Mouse (Mus musculus): Measurements from ENCODE around the gene Ccdc40.

The Ccdc40 gene

DNA sequence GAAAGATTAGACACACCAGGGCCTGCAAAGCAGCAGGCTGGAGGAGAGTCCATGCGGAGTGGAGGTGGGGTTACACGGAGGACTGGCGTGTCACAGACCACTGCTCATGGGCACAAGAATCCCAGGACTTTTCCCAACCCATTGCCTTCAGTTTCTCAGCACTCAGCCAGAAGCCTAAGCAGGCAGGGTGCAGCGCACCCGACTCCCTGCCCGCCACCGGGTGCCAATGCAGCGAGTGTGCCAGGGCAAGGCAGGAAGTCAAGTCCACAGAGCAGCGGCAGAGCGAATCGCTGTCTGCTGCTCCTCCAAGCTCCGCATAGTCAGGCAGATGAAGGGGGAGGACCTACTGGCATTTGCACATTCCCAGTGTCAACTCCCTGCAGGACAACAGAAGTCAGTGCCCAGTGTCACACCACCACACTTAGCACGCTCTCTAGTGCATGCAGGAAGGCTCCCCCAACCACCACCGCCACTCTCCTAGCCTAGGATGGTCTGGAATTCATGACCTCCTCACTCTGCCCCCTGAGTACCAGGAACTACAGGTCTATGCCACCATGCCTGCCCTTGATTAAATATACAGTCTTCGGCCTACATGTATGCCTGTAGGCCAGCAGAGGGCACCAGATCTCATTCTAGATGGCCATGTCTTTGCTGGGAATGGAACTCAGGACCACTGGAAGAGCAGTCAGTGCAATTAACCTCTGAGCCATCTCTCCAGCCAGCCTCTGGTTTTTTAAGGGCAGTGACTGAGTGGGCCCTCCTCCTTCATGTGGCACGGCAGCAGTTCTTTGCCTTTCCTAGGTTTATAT is 76.7 kb downstream of the Ccdc40 start:
- in situ Hi-C loops (cut with MboI; ENCODE audit: low pct_unique_long_range_greater_than_20kb in 1 of 2, low sequenced_read_pairs in 2 of 2, unreplicated experiment in 1 of 2), result no loop called here

DNA sequence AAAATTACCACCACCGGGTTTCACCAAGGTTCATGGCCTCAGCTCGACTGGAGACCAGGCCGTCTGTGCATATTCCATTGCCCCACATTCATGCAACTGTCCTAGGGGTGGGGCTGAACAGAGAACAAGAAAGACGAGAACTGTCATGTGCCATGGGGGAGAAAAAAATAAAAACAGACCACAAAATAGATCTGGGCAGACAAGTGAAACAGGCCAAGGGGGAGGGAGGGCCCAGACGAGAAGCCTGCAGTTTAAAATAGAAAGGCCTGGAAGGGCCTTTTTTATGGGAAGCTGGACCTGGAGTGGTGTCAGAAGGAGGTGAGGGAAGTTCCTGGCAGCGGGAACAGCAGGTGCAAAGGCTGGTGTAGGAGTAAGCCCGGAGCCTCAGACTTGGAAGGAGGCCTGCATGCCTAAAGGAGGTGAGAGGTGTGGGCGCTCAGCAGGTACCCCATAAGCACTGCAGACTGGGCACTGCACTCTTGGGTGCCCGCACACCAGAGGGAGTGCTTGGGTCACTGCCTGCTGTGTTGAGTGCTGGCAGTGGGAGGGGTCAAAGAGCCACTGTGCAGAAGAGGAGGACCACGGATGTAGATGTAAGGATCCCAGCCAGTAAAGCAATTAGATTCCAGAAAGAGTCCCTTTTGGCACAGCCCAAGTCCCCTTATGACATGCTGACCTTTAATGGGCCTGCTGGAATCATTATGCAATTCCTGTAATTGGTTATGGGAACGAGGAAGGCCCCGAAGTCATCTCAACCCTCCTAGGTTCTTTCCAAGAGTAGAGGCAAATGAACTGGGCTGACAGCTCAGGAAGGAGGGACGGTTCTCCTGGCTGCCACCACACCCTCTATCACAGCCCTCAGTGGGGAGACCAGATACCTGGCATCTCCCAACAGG is 78.6 kb downstream of the Ccdc40 start:
- in situ Hi-C loops (cut with MboI; ENCODE audit: low pct_unique_long_range_greater_than_20kb in 1 of 2, low sequenced_read_pairs in 2 of 2, unreplicated experiment in 1 of 2), result no loop called here

DNA sequence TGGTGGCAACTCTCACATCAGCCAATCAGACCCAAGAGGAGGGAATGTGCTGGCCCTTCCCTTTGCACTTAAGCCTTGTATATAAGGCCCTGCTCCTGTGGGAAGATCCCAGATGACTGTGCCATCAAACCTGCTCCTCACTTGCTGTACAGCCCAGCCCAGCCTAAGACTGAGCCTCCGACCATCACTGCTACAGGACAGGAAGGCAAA is 79.2 kb downstream of the Ccdc40 start, which contains the start of gene Card14:
Card14 (plus strand) TSS at position 111 of the 210 bp plus-strand sequence.
- in situ Hi-C loops (cut with MboI; ENCODE audit: low pct_unique_long_range_greater_than_20kb in 1 of 2, low sequenced_read_pairs in 2 of 2, unreplicated experiment in 1 of 2), result no loop called here

DNA sequence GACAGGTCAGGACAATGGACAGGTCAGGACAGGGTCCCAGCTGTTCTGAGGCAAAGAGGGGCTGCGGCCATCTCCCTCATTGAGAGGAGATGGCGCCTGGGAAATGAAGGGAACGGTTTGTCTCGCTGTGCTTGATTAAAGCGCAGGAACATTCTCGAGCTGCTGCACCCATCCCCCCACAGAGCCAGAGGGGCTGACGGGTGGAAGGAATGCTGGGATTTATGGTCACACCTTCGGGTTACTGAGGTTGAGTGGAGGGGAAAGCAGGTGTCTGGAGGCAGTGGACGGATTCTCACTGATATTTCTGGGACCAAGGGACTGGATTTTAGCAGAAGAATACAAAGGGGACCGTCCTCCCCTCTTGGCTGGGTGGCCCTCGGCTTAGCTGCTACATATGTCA is 79.5 kb downstream of the Ccdc40 start:
- in situ Hi-C loops (cut with MboI; ENCODE audit: low pct_unique_long_range_greater_than_20kb in 1 of 2, low sequenced_read_pairs in 2 of 2, unreplicated experiment in 1 of 2), result no loop called here

DNA sequence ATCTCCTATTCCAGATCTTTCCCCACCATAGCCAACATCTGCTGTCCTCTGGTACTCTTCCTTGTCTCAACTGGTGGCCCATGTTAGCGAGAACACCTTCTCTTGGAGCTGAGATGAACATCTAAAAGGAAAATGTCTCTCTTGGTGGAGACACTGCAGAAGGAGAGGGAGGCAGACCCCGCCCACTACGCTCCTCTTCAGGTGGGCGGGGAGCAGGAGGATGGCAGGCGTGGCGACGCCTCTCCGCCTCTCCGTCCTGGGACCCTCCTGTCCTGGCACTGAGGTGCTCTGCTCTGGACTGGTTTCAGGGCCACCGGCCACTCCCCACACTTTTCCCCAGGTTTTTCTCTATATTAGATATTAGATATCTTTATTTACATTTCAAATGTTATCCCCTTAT is 82.2 kb downstream of the Ccdc40 start:
- in situ Hi-C loops (cut with MboI; ENCODE audit: low pct_unique_long_range_greater_than_20kb in 1 of 2, low sequenced_read_pairs in 2 of 2, unreplicated experiment in 1 of 2), result no loop called here

DNA sequence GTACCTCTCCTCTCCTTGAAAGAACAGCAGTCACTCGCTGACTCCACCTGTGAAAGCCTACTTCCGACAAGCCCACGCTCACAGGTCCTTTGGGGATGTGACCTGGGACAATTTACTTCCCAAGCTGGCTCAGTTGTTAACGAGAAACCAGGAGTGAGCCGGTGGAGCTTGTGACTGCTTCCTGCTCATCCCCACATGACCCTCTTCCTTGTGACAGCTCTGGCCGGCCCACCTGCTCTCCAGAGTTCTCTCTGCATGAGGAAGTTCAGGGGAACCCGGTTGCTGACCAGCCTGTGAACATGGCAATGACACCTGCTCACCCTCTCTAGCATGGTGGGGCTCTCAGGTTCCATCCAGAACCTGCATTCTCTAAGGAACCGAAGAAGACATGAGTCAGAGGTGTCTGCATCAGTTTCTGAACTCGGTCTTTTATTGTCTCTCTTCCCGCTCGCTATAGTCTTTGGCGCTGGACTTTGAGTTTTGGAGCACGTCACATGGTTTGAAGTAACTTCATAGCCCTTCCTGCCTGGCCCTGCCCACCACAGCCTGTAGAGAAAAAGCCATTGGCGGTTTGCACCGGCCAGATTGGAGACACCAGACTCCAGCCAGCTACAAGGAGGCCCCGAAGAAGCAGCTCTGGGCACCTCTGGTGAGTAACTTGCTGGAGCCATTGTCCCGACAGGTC is 86.0 kb downstream of the Ccdc40 start:
- in situ Hi-C loops (cut with MboI; ENCODE audit: low pct_unique_long_range_greater_than_20kb in 1 of 2, low sequenced_read_pairs in 2 of 2, unreplicated experiment in 1 of 2), result no loop called here
